Mouse (Mus musculus) bone marrow macrophage, adult 2 months (primary cell): Measurements from ENCODE around the gene Sdhc. TPM values are rescaled to one million over a fixed set of nuclear protein-coding genes. Genes with fewer than 3 reads are reported as not detected.
A peak's percentile ranks its signal among the peaks of the same experiment; 100 is the strongest.

ENCODE experiments used
- H3K27ac ChIP-seq: 2 replicates; pipeline ENCODE4 v1.5.1; 2012; ENCODE audit warnings: low read depth, low read length; ENCODE audit not compliant: insufficient read depth
- H3K4me1 ChIP-seq: 2 replicates; pipeline ENCODE4 v1.6.1; 2012; ENCODE audit warnings: low read length; ENCODE audit not compliant: control insufficient read depth, insufficient read depth
- H3K4me3 ChIP-seq: 2 replicates; pipeline ENCODE4 v1.5.1; 2012; ENCODE audit warnings: mild to moderate bottlenecking, low read length, moderate library complexity; ENCODE audit not compliant: insufficient read depth
- CTCF ChIP-seq: IDR thresholded peaks from 2 replicates; pipeline ENCODE4 v1.5.1; 2012; ENCODE audit warnings: low read depth, mild to moderate bottlenecking, low read length, moderate library complexity
- POLR2A ChIP-seq: IDR thresholded peaks from 2 replicates; pipeline ENCODE4 v1.6.1; 2012; ENCODE audit warnings: mild to moderate bottlenecking, low read depth, low read length, borderline replicate concordance
- polyA plus RNA-seq: library from polyadenylated mRNA; stranded (reverse); fragments of >200 nt; gene quantifications from 2 replicates; pipeline ENCODE4 v1.2.4, GENCODE M21; 2012; ENCODE audit not compliant: missing spikeins, insufficient read depth, insufficient read length

The Sdhc gene
- polyA plus RNA-seq, 1 experiment = 205 TPM

- Histone ChIP-seq H3K4me3 (no peak overlapping the region), H3K4me1 (no peaks in the 10 kb centered on the region)
- TF ChIP-seq POLR2A (no peak), CTCF (no peak)
Measured at GRCm38 (mm10) chr1:171135600-171135999, 14.8 kb downstream of the Sdhc start.

DNA sequence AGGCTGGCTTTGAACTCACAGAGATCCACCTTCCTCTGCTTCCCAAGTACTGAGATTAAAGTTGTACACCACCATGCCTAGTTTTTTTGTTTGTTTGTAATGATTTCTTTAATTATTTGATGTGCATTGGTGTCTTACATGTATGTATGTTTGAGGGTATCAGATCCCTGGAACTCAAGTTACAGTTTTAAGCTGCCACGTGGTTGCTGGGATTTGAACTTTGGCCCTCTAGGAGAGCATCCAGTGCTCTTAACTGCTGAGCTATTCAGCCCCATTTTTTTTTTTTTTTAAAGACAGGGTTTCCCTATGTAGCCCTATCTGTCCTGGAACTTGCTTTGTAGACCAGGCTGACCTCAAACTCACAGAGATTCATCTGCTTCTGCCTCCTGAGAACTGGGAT is 19.4 kb downstream of the Sdhc start:
- Histone ChIP-seq H3K4me3 (no peak overlapping the region), H3K27ac (no peak overlapping the region), H3K4me1 (no peaks in the 10 kb centered on the region)
- TF ChIP-seq POLR2A (no peak), CTCF (no peak)

More at GRCm38 (mm10) chr1:171135600-171135999, 14.8 kb downstream of the Sdhc start:
- H3K27ac ChIP-seq = no peak overlapping the region

GRCm38 (mm10) chr1:171129251-171129650 is 21.2 kb downstream of the Sdhc start:
- Histone ChIP-seq H3K4me3 (no peak overlapping the region), H3K27ac (no peak overlapping the region), H3K4me1 (no peaks in the 10 kb centered on the region)
- no peak for TF ChIP-seq CTCF
- no peak for TF ChIP-seq POLR2A

GRCm38 (mm10) chr1:171124398-171124797 is 26.0 kb downstream of the Sdhc start:
- peaks cover 10% of the 10 kb centered on the region for H3K4me1 ChIP-seq
- no peak overlapping the region for H3K27ac ChIP-seq
- no peak overlapping the region for H3K4me3 ChIP-seq
- TF ChIP-seq POLR2A (no peak), CTCF (no peak)

GRCm38 (mm10) chr1:171122932-171123331 is 27.5 kb downstream of the Sdhc start:
- peak overlapping the region; percentile 35 for H3K27ac ChIP-seq
- TF ChIP-seq POLR2A (no peak), CTCF (no peak)
- peaks cover 10% of the 10 kb centered on the region for H3K4me1 ChIP-seq
- no peak overlapping the region for H3K4me3 ChIP-seq

GRCm38 (mm10) chr1:171121839-171122238 is 28.6 kb downstream of the Sdhc start:
- peaks cover 10% of the 10 kb centered on the region for H3K4me1 ChIP-seq
- no peak overlapping the region for H3K4me3 ChIP-seq
- no peak overlapping the region for H3K27ac ChIP-seq
- TF ChIP-seq CTCF (no peak), POLR2A (no peak)

DNA sequence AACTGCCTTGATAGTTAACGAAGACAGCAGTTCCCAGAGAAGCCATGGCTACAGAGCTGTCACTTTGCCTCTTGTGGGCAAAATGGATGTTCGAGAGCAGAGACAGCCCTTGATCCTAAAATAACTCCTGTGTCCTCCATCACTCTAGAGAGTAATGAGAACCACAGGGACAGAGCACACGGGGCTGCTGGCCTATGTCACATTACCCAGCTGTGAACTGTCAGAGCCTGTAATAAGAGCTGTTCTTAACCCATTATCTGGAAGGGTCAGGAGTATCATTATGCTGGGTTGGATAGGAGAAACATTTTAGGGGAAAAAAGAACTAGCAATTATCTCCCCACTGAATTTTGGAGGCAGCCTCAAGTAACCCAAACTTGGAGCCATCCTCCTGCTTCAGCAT is 29.5 kb downstream of the Sdhc start:
- TF ChIP-seq CTCF = no peak
- TF ChIP-seq POLR2A = no peak
- Histone ChIP-seq H3K4me1 (peaks cover 10% of the 10 kb centered on the region), H3K27ac (no peak overlapping the region), H3K4me3 (no peak overlapping the region)

GRCm38 (mm10) chr1:171119405-171119804 is 31.0 kb downstream of the Sdhc start:
- TF ChIP-seq POLR2A (no peak), CTCF (no peak)
- H3K4me1 ChIP-seq = peaks cover 13% of the 10 kb centered on the region
- H3K27ac ChIP-seq = no peak overlapping the region
- H3K4me3 ChIP-seq = no peak overlapping the region

DNA sequence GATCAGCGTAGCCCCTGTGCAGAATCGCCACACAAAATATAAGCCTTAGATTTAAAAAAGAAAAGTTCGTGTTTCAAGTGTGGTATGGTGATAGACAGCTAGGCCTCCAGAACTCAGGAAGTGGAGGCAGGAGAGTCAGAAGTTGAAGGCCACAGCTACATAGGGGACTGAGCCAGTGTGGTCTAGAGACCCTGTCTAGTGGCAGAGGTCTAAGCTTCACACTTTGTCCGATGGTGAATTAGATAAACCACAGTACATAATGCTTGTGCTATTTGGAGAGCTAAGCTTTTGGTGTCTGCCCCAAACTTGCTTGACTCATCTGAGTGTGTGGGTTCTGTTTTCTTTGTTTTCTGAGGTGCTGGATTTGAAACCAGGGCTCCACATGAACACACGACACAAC is 31.4 kb downstream of the Sdhc start:
- Histone ChIP-seq H3K27ac (no peak overlapping the region), H3K4me3 (no peak overlapping the region), H3K4me1 (peaks cover 13% of the 10 kb centered on the region)
- TF ChIP-seq POLR2A (no peak), CTCF (no peak)

- TF ChIP-seq CTCF = no peak
- no peak for TF ChIP-seq POLR2A
- no peak overlapping the region for H3K4me3 ChIP-seq
- H3K4me1 ChIP-seq = peaks cover 12% of the 10 kb centered on the region
- H3K27ac ChIP-seq = no peak overlapping the region
Measured at GRCm38 (mm10) chr1:171118269-171118684, 32.1 kb downstream of the Sdhc start.

DNA sequence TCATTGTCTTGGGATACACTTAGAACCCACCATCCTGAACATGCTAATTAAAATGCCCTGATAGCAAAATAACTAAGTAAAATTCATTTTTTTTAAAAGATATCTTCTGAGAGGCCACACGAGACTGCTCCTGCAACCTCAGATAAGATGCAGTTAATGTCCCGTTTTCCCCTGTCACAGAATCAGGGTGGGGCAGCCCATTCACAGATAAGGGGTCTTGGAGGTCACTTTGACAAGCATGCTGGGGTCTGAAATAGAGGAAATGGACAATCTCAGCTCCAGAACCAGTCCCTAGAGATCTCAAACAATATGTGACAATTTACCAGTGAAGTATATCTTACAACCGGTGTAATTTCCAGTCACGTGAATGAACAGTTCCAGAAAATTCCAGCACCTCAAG is 34.1 kb downstream of the Sdhc start:
- Histone ChIP-seq H3K4me3 (no peak overlapping the region), H3K27ac (no peak overlapping the region), H3K4me1 (peaks cover 10% of the 10 kb centered on the region)
- no peak for TF ChIP-seq CTCF
- TF ChIP-seq POLR2A = no peak

DNA sequence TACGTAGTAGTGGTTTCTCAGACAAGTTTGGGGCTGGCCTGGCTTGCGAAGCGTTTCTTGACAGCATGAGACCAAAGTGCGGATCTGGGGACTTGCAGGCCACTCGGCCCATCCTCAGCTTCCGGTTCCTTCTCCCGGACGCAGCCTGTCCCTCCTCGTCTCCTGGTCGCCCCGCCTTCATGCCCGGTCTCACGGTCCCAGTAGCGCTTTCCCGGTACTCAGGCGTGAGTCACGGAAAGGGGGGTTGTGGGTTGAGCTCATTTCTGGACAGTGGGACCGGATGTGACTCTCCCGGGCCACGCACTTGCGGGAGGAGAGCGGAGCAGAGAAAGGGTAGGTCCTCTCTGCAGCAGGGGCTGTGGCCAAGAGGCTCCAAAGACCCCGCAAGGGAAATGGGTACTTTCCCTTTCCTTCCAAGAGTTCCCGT is 36.5 kb downstream of the Sdhc start, which contains the start of gene Cfap126:
Gene Cfap126, plus strand, starts transcription at position 46 of the 427 bp plus-strand sequence.
- TF ChIP-seq CTCF = no peak
- Histone ChIP-seq H3K4me1 (peaks cover 15% of the 10 kb centered on the region), H3K27ac (peak within 1 kb of the TSS; percentile 76)

More for the DNA sequence above, 36.5 kb downstream of the Sdhc start, which contains the start of gene Cfap126:
- peak within 1 kb of the TSS; percentile 51 for H3K4me3 ChIP-seq
